Mouse (Mus musculus) cerebellum, adult 9-11 months (tissue): ENCODE measurements around the gene Ttc3.
"Not testable (repeated sequence)": the region's sequence is repeated elsewhere in the genome, so short reads cannot be mapped to it uniquely, and the experiment has no call there.

Experiments
- DNase-seq: peaks from one replicate; pipeline ENCODE4 v3.0.0; 2022

Gene Ttc3

GRCm38 (mm10) chr16:94436801-94437200 is 66.4 kb downstream of the Ttc3 start:
- no peak for DNase-seq

GRCm38 (mm10) chr16:94441361-94441760 is 70.9 kb downstream of the Ttc3 start:
- no peak for DNase-seq

GRCm38 (mm10) chr16:94449151-94449550 is 78.7 kb downstream of the Ttc3 start:
- DNase-seq, result no peak

GRCm38 (mm10) chr16:94449632-94450031 is 79.2 kb downstream of the Ttc3 start:
- no peak for DNase-seq

- DNase-seq, result no peak
Measured at GRCm38 (mm10) chr16:94451545-94452488, 81.4 kb downstream of the Ttc3 start.

GRCm38 (mm10) chr16:94452768-94453167 is 82.3 kb downstream of the Ttc3 start:
- no peak for DNase-seq

GRCm38 (mm10) chr16:94454146-94454545 is 83.7 kb downstream of the Ttc3 start:
- no peak for DNase-seq

- DNase-seq, result no peak
Measured at GRCm38 (mm10) chr16:94464067-94464466, 93.6 kb downstream of the Ttc3 start.

GRCm38 (mm10) chr16:94465900-94466299 is 95.5 kb downstream of the Ttc3 start:
- DNase-seq, result no peak

GRCm38 (mm10) chr16:94466317-94466716 is 95.9 kb downstream of the Ttc3 start:
- DNase-seq, result not testable (repeated sequence)

GRCm38 (mm10) chr16:94467337-94468055 is 97.1 kb downstream of the Ttc3 start:
- peak; percentile 40 for DNase-seq

GRCm38 (mm10) chr16:94468391-94468790 is 98.0 kb downstream of the Ttc3 start:
- no peak for DNase-seq

GRCm38 (mm10) chr16:94472515-94472951 is 102.1 kb downstream of the Ttc3 start:
- DNase-seq, result peak; percentile 77

GRCm38 (mm10) chr16:94473086-94473822 is 102.8 kb downstream of the Ttc3 start:
- peak; percentile 54 for DNase-seq

- DNase-seq, result no peak
Measured at GRCm38 (mm10) chr16:94484752-94485535, 114.5 kb downstream of the Ttc3 start.

- DNase-seq, result no peak
Measured at GRCm38 (mm10) chr16:94487341-94487740, 116.9 kb downstream of the Ttc3 start.

- no peak for DNase-seq
Measured at GRCm38 (mm10) chr16:94489326-94489725, 118.9 kb downstream of the Ttc3 start.

GRCm38 (mm10) chr16:94497176-94497575 is 126.8 kb downstream of the Ttc3 start:
- DNase-seq, result not testable (repeated sequence)

GRCm38 (mm10) chr16:94497911-94498310 is 127.5 kb downstream of the Ttc3 start:
- DNase-seq, result peak; percentile 33

GRCm38 (mm10) chr16:94504192-94504591 is 133.8 kb downstream of the Ttc3 start:
- DNase-seq, result no peak

GRCm38 (mm10) chr16:94507071-94507470 is 136.7 kb downstream of the Ttc3 start:
- DNase-seq, result no peak

GRCm38 (mm10) chr16:94508769-94509168 is 138.4 kb downstream of the Ttc3 start:
- DNase-seq, result no peak
